15 mouse cellular contexts compared by ENCODE assay signal in the genomic region with DNA sequence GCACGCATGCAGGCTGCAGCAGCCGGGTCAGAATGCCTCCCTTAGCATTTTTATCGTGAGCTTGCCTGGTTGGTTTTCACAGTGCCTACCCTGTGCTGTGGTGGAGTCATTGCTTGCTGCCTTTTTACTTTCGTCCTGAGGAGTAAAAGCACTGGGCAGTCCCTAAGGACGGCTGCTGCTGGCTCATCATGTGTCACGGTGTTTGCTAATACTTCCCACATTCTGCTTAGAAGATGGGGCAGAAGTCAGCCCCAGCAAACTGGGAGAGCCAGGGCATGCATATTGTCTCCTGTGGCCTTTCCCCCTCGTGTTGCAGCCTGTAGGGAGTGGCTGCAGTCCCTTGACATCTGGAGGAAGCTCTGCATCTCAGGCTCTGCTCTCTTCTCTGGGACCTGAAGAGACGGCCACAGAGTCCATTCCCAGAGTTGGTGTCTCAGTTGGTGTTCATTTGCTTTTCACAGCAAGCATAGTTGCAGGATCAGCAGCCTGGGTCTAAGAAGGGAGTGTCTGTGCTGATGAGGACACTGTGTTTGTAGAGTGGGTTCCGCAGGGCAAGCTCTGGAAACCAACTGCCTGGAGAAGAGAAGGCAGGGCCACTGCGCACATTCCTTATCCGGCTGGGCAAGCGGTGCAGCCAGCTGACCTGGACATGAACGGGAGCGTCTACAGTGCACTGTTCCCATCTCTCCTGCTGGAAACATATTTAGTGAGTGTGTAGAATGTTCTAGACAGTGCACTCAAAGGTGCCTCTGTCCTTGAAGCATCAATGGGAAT. TPM values are rescaled to one million over a fixed set of nuclear protein-coding genes. Genes with fewer than 3 reads are reported as not detected.
A peak's percentile ranks its signal among the peaks of the same experiment; 100 is the strongest.
DNase-seq lines count a peak whose midpoint lies in the region; ATAC-seq and TF ChIP-seq lines count a peak whose summit lies in the region.
"Had no signal": no experiment of that assay in that cellular context is flagged by ENCODE, and none has a peak within 500 bp of the region (broad histone marks: within the 10 kb centered on the region; RNA-seq: fewer than 3 reads in every experiment).

No protein-coding gene starts in this region.

- no peak overlapping the region for H3K4me2 ChIP-seq in heart, embryonic 13.5 days
- H3K4me2 ChIP-seq in lung, postnatal 0 days (replicated peaks; ENCODE audit: low read depth, low read length), result no peak overlapping the region
- H3K4me2 ChIP-seq in hindbrain, embryonic 14.5 days (replicated peaks), result no peak overlapping the region
- H3K4me2 ChIP-seq in intestine, embryonic 15.5 days (replicated peaks), result no peak overlapping the region
- H3K4me2 ChIP-seq: heart, embryonic 12.5 days; midbrain, embryonic 13.5 days had no signal

- 0 out of 2 replicates have a peak overlapping the region, but pooled peaks have one; percentile 1 for H3K27ac ChIP-seq in heart, embryonic 13.5 days (replicated peaks)
- H3K27ac ChIP-seq in heart, embryonic 10.5 days, result no peak overlapping the region
- H3K27ac ChIP-seq in lung, postnatal 0 days (ENCODE audit: low read length), result no peak overlapping the region
- peak overlapping the region; percentile 3; the same call in 1 of the 2 replicates for H3K27ac ChIP-seq in hindbrain, embryonic 14.5 days
- no peak overlapping the region for H3K27ac ChIP-seq in intestine, embryonic 15.5 days
- H3K27ac ChIP-seq: forebrain, embryonic 10.5 days; midbrain, embryonic 13.5 days had no signal

- TF ChIP-seq EP300 in lung, postnatal 0 days (IDR thresholded peaks at IDR 0.05), result no peak

- no peak overlapping the region for H3K4me3 ChIP-seq in heart, embryonic 13.5 days
- no peak overlapping the region for H3K4me3 ChIP-seq in heart, embryonic 10.5 days
- no peak overlapping the region for H3K4me3 ChIP-seq in lung, postnatal 0 days (ENCODE audit: low read depth, low read length)
- H3K4me3 ChIP-seq in hindbrain, embryonic 14.5 days (replicated peaks; ENCODE audit: low read length), result no peak overlapping the region
- no peak overlapping the region for H3K4me3 ChIP-seq in intestine, embryonic 15.5 days (replicated peaks)
- H3K4me3 ChIP-seq: forebrain, embryonic 10.5 days; heart, embryonic 12.5 days; midbrain, embryonic 13.5 days had no signal

- no peak overlapping the region for H3K9ac ChIP-seq in heart, embryonic 13.5 days
- no peak overlapping the region for H3K9ac ChIP-seq in lung, postnatal 0 days (replicated peaks; ENCODE audit: low read depth)
- no peak overlapping the region for H3K9ac ChIP-seq in hindbrain, embryonic 14.5 days
- H3K9ac ChIP-seq in intestine, embryonic 15.5 days, result no peak overlapping the region; the same call in 1 of the 2 replicates
- H3K9ac ChIP-seq: heart, embryonic 12.5 days; midbrain, embryonic 13.5 days had no signal

- no peaks in the 10 kb centered on the region for H3K9me3 ChIP-seq in heart, embryonic 13.5 days
- H3K9me3 ChIP-seq in heart, embryonic 10.5 days, result no peaks in the 10 kb centered on the region
- no peaks in the 10 kb centered on the region for H3K9me3 ChIP-seq in lung, postnatal 0 days (ENCODE audit: low read length)
- no peaks in the 10 kb centered on the region for H3K9me3 ChIP-seq in hindbrain, embryonic 14.5 days (ENCODE audit: control insufficient read depth, low read length)
- H3K9me3 ChIP-seq in intestine, embryonic 15.5 days, result no peaks in the 10 kb centered on the region
- H3K9me3 ChIP-seq: forebrain, embryonic 10.5 days; heart, embryonic 12.5 days; midbrain, embryonic 13.5 days had no signal

- 63% methylated on average over 14 of the region's 14 CpGs for WGBS in heart, embryonic 13.5 days
- WGBS in heart, embryonic 10.5 days, result 65% methylated on average over 14 of the region's 14 CpGs
- WGBS in lung, postnatal 0 days, result 48% methylated on average over 14 of the region's 14 CpGs
- WGBS in hindbrain, embryonic 14.5 days, result 70% methylated on average over 14 of the region's 14 CpGs
- 55% methylated on average over 14 of the region's 14 CpGs for WGBS in intestine, embryonic 15.5 days

- peaks cover 15% of the 10 kb centered on the region for H3K4me1 ChIP-seq in heart, embryonic 13.5 days
- H3K4me1 ChIP-seq in heart, embryonic 10.5 days, result peaks cover 8% of the 10 kb centered on the region
- peaks cover 7% of the 10 kb centered on the region; the same call in 1 of the 2 replicates for H3K4me1 ChIP-seq in lung, postnatal 0 days (ENCODE audit: insufficient read depth, low read depth, low read length)
- no peaks in the 10 kb centered on the region for H3K4me1 ChIP-seq in hindbrain, embryonic 14.5 days (replicated peaks; ENCODE audit: control insufficient read depth, insufficient read depth, low read length)
- H3K4me1 ChIP-seq in intestine, embryonic 15.5 days (replicated peaks), result peaks cover 4% of the 10 kb centered on the region; the same call in 1 of the 2 replicates

- no peak for DNase-seq in heart, embryonic 10.5 days (ENCODE audit: low spot score)
- DNase-seq in lung, postnatal 0 days (ENCODE audit: low spot score), result no peak
- DNase-seq in lung, postnatal 25 days (ENCODE audit: low spot score), result no peak
- no peak for DNase-seq in hindbrain, embryonic 14.5 days (ENCODE audit: low spot score)
- peak; percentile 45 for DNase-seq in yolk sac, embryonic 10.5 days (ENCODE audit: low spot score)
- no peak for DNase-seq in cerebellum, postnatal 25 days
- DNase-seq: cerebellum, adult 18-20 months; right cerebral cortex, adult 18-20 months had no signal

- no peaks in the 10 kb centered on the region for H3K36me3 ChIP-seq in heart, embryonic 13.5 days
- no peaks in the 10 kb centered on the region for H3K36me3 ChIP-seq in heart, embryonic 10.5 days
- no peaks in the 10 kb centered on the region for H3K36me3 ChIP-seq in lung, postnatal 0 days (ENCODE audit: insufficient read depth, low read length)
- no peaks in the 10 kb centered on the region for H3K36me3 ChIP-seq in hindbrain, embryonic 14.5 days (replicated peaks; ENCODE audit: control insufficient read depth, insufficient read depth)
- H3K36me3 ChIP-seq in intestine, embryonic 15.5 days, result no peaks in the 10 kb centered on the region
- H3K36me3 ChIP-seq: heart, embryonic 12.5 days; midbrain, embryonic 13.5 days had no signal

- no peak for ATAC-seq in heart, embryonic 13.5 days (ENCODE audit: extremely low read depth, insufficient number of reproducible peaks, low FRiP score, low TSS enrichment)
- ATAC-seq in lung, postnatal 0 days, result peak; percentile 38
- ATAC-seq in hindbrain, embryonic 14.5 days (ENCODE audit: low FRiP score), result no peak
- no peak for ATAC-seq in intestine, embryonic 15.5 days
- ATAC-seq: activated CD4-positive, CD25-positive, alpha-beta regulatory T cell, adult 4 months; inflammation-experienced regulatory T-cells, adult 6 months; midbrain, embryonic 13.5 days had no signal

- TF ChIP-seq CTCF in lung, postnatal 0 days (IDR thresholded peaks at IDR 0.05), result no peak

- no peaks in the 10 kb centered on the region for H3K27me3 ChIP-seq in heart, embryonic 13.5 days (replicated peaks)
- no peaks in the 10 kb centered on the region for H3K27me3 ChIP-seq in heart, embryonic 10.5 days (ENCODE audit: insufficient read depth, poor library complexity, severe bottlenecking)
- no peaks in the 10 kb centered on the region for H3K27me3 ChIP-seq in lung, postnatal 0 days (replicated peaks; ENCODE audit: insufficient read depth, low read length)
- H3K27me3 ChIP-seq in hindbrain, embryonic 14.5 days (ENCODE audit: control insufficient read depth, insufficient read depth, low read length), result no peaks in the 10 kb centered on the region
- no peaks in the 10 kb centered on the region for H3K27me3 ChIP-seq in intestine, embryonic 15.5 days (replicated peaks)
- H3K27me3 ChIP-seq: heart, embryonic 12.5 days; midbrain, embryonic 13.5 days had no signal

RNA-seq across cellular contexts. Expression of gene Taf11, which starts 45.2 kb away (rescaled TPM):
- polyA plus RNA-seq in heart, embryonic 13.5 days (2015; fragmentation: Nextera tagmentation; extraction: Ambion mirVana), result 44.1 and 46.1 TPM in 2 replicates
- 52.5 and 64.0 TPM in 2 replicates for polyA plus RNA-seq in heart, embryonic 10.5 days (2016; fragmentation: Nextera tagmentation; extraction: Ambion mirVana)
- polyA plus RNA-seq in lung, postnatal 0 days (2015; fragmentation: Nextera tagmentation; extraction: Ambion mirVana), result 40.1 and 42.1 TPM in 2 replicates
- 47.4 and 51.8 TPM in 2 replicates for polyA plus RNA-seq in hindbrain, embryonic 14.5 days (2014; fragmentation: Nextera tagmentation; extraction: Ambion mirVana)
- polyA plus RNA-seq in intestine, embryonic 15.5 days (2015; fragmentation: Nextera tagmentation; extraction: Ambion mirVana), result 54.0 and 54.4 TPM in 2 replicates

RNA-seq across cellular contexts. Expression of gene Anks1, which starts 45.7 kb away (rescaled TPM):
- 7.7 and 8.2 TPM in 2 replicates for polyA plus RNA-seq in heart, embryonic 13.5 days (2015; fragmentation: Nextera tagmentation; extraction: Ambion mirVana)
- polyA plus RNA-seq in heart, embryonic 10.5 days (2016; fragmentation: Nextera tagmentation; extraction: Ambion mirVana), result 9.2 and 10.4 TPM in 2 replicates
- 25.4 and 25.5 TPM in 2 replicates for polyA plus RNA-seq in lung, postnatal 0 days (2015; fragmentation: Nextera tagmentation; extraction: Ambion mirVana)
- polyA plus RNA-seq in hindbrain, embryonic 14.5 days (2014; fragmentation: Nextera tagmentation; extraction: Ambion mirVana), result 62.3 and 69.0 TPM in 2 replicates
- polyA plus RNA-seq in intestine, embryonic 15.5 days (2015; fragmentation: Nextera tagmentation; extraction: Ambion mirVana), result 12.5 and 13.3 TPM in 2 replicates

Comparison
In these comparisons a context has a peak if more than half of its experiments do, and no peak if none do; other contexts are left out.
1. H3K27ac ChIP-seq: peak in heart, embryonic 13.5 days (single experiment) and hindbrain, embryonic 14.5 days (single experiment); none in heart, embryonic 10.5 days (single experiment), lung, postnatal 0 days (single experiment) and intestine, embryonic 15.5 days (single experiment).